14 mouse cellular contexts compared by ENCODE assay signal in the genomic region with DNA sequence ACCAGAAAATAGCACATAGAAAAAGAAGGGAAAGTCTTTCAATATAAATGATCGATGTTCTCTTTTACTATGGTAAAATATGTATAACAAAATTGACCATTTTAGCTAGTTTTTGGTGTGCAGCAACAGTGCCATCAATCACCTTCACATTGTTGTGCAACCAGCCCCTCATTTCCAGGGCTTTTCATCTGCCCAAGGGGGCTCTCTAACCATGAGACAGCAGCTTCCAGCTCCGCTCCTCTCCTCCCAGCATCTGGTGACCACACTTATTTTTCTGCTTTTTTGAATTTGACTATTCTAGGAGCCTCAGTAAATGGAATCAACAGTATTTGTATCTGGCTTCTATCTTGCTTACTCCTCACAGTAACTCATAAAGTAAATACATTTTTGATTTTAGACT. TPM values are rescaled to one million over a fixed set of nuclear protein-coding genes. Genes with fewer than 3 reads are reported as not detected.
A peak's percentile ranks its signal among the peaks of the same experiment; 100 is the strongest.
DNase-seq lines count a peak whose midpoint lies in the region; ATAC-seq and TF ChIP-seq lines count a peak whose summit lies in the region.
"Had no signal": no experiment of that assay in that cellular context is flagged by ENCODE, and none has a peak within 500 bp of the region (broad histone marks: within the 10 kb centered on the region; RNA-seq: fewer than 3 reads in every experiment).

No protein-coding gene starts in this region.

- ATAC-seq in heart, embryonic 15.5 days (replicated peaks; ENCODE audit: insufficient number of reproducible peaks, insufficient read depth, low FRiP score, low read depth) = no peak
- ATAC-seq in limb, embryonic 14.5 days (ENCODE audit: low FRiP score, low read depth) = no peak
- peak; percentile 65 for ATAC-seq in granulocyte monocyte progenitor cell, adult 5-6 weeks (replicated peaks; ENCODE audit: poor library complexity, severe bottlenecking)
- no peak for ATAC-seq in erythroid progenitor cell, adult 5-6 weeks (replicated peaks; ENCODE audit: low FRiP score, poor library complexity, severe bottlenecking)
- ATAC-seq: forebrain, embryonic 13.5 days; forebrain, embryonic 15.5 days had no signal

- H3K9me3 ChIP-seq in heart, embryonic 15.5 days (replicated peaks) = no peaks in the 10 kb centered on the region
- H3K9me3 ChIP-seq in limb, embryonic 14.5 days (ENCODE audit: control insufficient read depth, low read length) = no peaks in the 10 kb centered on the region
- H3K9me3 ChIP-seq in limb, embryonic 10.5 days (replicated peaks) = no peaks in the 10 kb centered on the region
- H3K9me3 ChIP-seq: embryonic facial prominence, embryonic 13.5 days; embryonic facial prominence, embryonic 15.5 days; forebrain, embryonic 13.5 days; forebrain, embryonic 15.5 days had no signal

- 86% methylated on average over 2 of the region's 2 CpGs for WGBS in heart, embryonic 15.5 days
- WGBS in limb, embryonic 14.5 days = 62% methylated on average over 2 of the region's 2 CpGs
- WGBS in limb, embryonic 10.5 days = 93% methylated on average over 2 of the region's 2 CpGs

- no peak for DNase-seq in heart, adult 18-20 months
- DNase-seq in limb, embryonic 14.5 days (ENCODE audit: low spot score) = no peak
- DNase-seq in limb, embryonic 10.5 days (ENCODE audit: low spot score) = no peak
- DNase-seq: adrenal gland, adult 2 months; adrenal gland, postnatal 25 days; embryo, embryonic 11 days had no signal

- H3K4me3 ChIP-seq in heart, embryonic 15.5 days = no peak overlapping the region
- H3K4me3 ChIP-seq in limb, embryonic 14.5 days (replicated peaks; ENCODE audit: low read length) = no peak overlapping the region
- H3K4me3 ChIP-seq in limb, embryonic 10.5 days = no peak overlapping the region
- H3K4me3 ChIP-seq: embryonic facial prominence, embryonic 13.5 days; embryonic facial prominence, embryonic 15.5 days; erythroblast, embryonic 14.5 days; forebrain, embryonic 13.5 days; forebrain, embryonic 15.5 days had no signal

- H3K27ac ChIP-seq in heart, embryonic 15.5 days = 0 out of 2 replicates have a peak overlapping the region, but pooled peaks have one; percentile 37
- H3K27ac ChIP-seq in limb, embryonic 14.5 days (replicated peaks; ENCODE audit: low read depth, low read length) = 0 out of 2 replicates have a peak overlapping the region, but pooled peaks have one; percentile 9
- no peak overlapping the region for H3K27ac ChIP-seq in limb, embryonic 10.5 days
- H3K27ac ChIP-seq: embryonic facial prominence, embryonic 13.5 days; embryonic facial prominence, embryonic 15.5 days; forebrain, embryonic 13.5 days; forebrain, embryonic 15.5 days had no signal

- H3K36me3 ChIP-seq in heart, embryonic 15.5 days = no peaks in the 10 kb centered on the region
- H3K36me3 ChIP-seq in limb, embryonic 14.5 days (ENCODE audit: control insufficient read depth, insufficient read depth, low read length) = no peaks in the 10 kb centered on the region
- peaks cover 7% of the 10 kb centered on the region for H3K36me3 ChIP-seq in limb, embryonic 10.5 days
- H3K36me3 ChIP-seq: embryonic facial prominence, embryonic 13.5 days; embryonic facial prominence, embryonic 15.5 days; forebrain, embryonic 15.5 days had no signal

- H3K4me1 ChIP-seq in heart, embryonic 15.5 days (replicated peaks) = peaks cover 36% of the 10 kb centered on the region
- peaks cover 14% of the 10 kb centered on the region for H3K4me1 ChIP-seq in limb, embryonic 14.5 days (ENCODE audit: control insufficient read depth, insufficient read depth, low read length)
- H3K4me1 ChIP-seq in limb, embryonic 10.5 days = peaks cover 9% of the 10 kb centered on the region; the same call in 1 of the 2 replicates

- H3K4me2 ChIP-seq in heart, embryonic 15.5 days = no peak overlapping the region
- no peak overlapping the region for H3K4me2 ChIP-seq in limb, embryonic 14.5 days (replicated peaks; ENCODE audit: low read depth, low read length, severe bottlenecking)
- H3K4me2 ChIP-seq: embryonic facial prominence, embryonic 13.5 days; embryonic facial prominence, embryonic 15.5 days; forebrain, embryonic 13.5 days; forebrain, embryonic 15.5 days had no signal

- TF ChIP-seq POLR2A in limb, embryonic 14.5 days (IDR thresholded peaks at IDR 0.05; ENCODE audit: borderline replicate concordance, extremely low read depth, insufficient read depth, insufficient read length) = no peak

- H3K9ac ChIP-seq in heart, embryonic 15.5 days = no peak overlapping the region
- H3K9ac ChIP-seq in limb, embryonic 14.5 days (ENCODE audit: low read depth, low read length, severe bottlenecking) = no peak overlapping the region
- H3K9ac ChIP-seq: embryonic facial prominence, embryonic 13.5 days; embryonic facial prominence, embryonic 15.5 days; forebrain, embryonic 13.5 days; forebrain, embryonic 15.5 days had no signal

- H3K27me3 ChIP-seq in heart, embryonic 15.5 days = no peaks in the 10 kb centered on the region
- H3K27me3 ChIP-seq in limb, embryonic 14.5 days (ENCODE audit: control insufficient read depth, insufficient read depth, low read length) = no peaks in the 10 kb centered on the region
- no peaks in the 10 kb centered on the region for H3K27me3 ChIP-seq in limb, embryonic 10.5 days (ENCODE audit: low read depth, poor library complexity, severe bottlenecking)
- H3K27me3 ChIP-seq: embryonic facial prominence, embryonic 13.5 days; embryonic facial prominence, embryonic 15.5 days; forebrain, embryonic 13.5 days; forebrain, embryonic 15.5 days had no signal

RNA-seq across cellular contexts. Expression of a gene that starts 11.9 kb away (rescaled TPM):
- polyA plus RNA-seq in heart, embryonic 15.5 days (2015; fragmentation: Nextera tagmentation; extraction: Ambion mirVana) = 96.8 and 100 TPM in 2 replicates
- 10 to 100 TPM; 37.5 to 44.4 TPM for total RNA-seq in heart, adult 18-20 months (2021)
- 109 and 118 TPM in 2 replicates for polyA plus RNA-seq in limb, embryonic 14.5 days (2012; rRNA removed)
- polyA plus RNA-seq in limb, embryonic 14.5 days (2014; fragmentation: Nextera tagmentation; extraction: Ambion mirVana) = 174 and 203 TPM in 2 replicates
- 136 and 183 TPM in 2 replicates for polyA plus RNA-seq in limb, embryonic 10.5 days (2016; fragmentation: Nextera tagmentation; extraction: Ambion mirVana)
- 49.7 and 56.9 TPM in 2 replicates for total RNA-seq in granulocyte monocyte progenitor cell, adult 5-6 weeks (2014; fragmentation: Nextera tagmentation)
- 23.1 and 26.5 TPM in 2 replicates for total RNA-seq in granulocyte monocyte progenitor cell, adult 5-6 weeks (2017)
- 34.6 and 58.7 TPM in 2 replicates for total RNA-seq in erythroid progenitor cell, adult 5-6 weeks (2015; ENCODE audit: low replicate concordance)
- 37.7 and 57.4 TPM in 2 replicates for total RNA-seq in erythroid progenitor cell, adult 5-6 weeks (2017; ENCODE audit: low replicate concordance)
